Mouse (Mus musculus): Measurements from ENCODE around the gene Hnrnpd.
A peak's percentile ranks its signal among the peaks of the same experiment; 100 is the strongest.

Gene Hnrnpd

DNA sequence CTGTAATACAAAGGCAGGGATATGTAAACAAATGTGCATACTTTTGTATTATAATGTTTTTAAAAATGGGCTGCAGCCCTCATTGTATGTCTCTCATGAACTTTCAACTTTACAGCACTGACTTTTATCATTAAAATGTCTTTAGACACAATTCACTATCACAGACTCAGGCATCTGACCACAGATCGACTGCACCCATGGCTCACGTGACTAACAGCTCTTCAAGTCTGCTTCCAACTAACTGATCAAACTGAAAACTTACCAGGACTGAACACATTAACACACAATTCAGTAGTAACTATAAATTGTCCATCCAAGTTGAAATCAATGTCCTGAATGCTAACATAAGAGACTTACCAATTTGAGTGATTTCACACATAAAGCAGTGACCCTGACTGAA lies 18.8 kb downstream of the Hnrnpd start:
- no peak for DNase-seq (ENCODE audit: low read depth, low spot score)

DNA sequence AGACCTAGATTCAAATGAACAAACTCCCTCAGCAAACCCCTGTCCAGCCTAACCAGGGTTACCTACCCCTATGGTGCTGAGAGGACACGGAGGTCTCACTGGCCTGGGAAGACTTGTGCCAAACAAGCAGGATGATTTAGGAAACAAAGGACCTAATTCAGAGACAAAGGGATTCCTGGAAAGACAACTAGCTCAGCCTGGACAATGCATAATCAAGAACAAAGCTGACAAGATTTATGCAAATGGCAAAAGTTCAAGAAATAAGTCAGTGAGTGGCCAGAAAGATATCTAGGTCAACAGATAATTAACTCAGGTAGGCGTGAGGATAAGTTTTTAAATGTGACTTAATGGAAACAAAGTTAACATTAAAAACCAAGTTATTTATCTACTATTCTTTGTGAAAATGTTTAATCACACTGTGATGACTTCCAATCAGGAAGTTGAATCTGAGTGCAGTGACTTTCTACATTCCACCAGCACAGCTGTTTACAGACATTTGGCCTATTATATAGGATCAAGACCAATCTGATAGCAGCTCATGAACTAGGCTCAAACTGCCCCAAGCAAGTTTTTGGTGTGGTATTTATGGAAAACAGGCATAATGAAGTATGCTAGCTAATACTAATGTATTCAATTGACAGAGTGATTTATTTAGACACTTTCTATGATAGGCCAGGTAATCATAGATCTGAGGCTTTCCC lies 19.4 kb downstream of the Hnrnpd start:
- DNase-seq (ENCODE audit: low read depth, low spot score), result peak; percentile 17

DNA sequence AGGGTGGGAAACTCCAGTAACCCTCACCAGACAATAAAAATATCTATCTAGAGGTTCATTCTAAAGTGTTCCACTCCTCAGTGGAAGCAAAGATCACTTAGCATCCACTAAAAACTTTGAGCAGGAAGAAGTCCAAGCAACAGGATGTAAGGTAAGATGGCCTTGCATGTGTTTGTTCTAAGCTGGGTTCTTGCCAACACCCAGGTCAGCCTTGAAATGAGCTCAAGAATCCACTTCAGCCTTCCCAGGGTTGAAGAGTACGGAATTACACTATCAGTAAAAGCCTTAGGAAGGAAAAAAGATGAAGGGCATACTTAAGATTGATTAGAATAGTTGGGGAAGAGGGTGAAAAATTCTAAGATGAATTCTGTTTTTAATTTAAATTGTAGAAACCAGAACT lies 20.1 kb downstream of the Hnrnpd start:
- no peak for DNase-seq (ENCODE audit: low read depth, low spot score)

DNA sequence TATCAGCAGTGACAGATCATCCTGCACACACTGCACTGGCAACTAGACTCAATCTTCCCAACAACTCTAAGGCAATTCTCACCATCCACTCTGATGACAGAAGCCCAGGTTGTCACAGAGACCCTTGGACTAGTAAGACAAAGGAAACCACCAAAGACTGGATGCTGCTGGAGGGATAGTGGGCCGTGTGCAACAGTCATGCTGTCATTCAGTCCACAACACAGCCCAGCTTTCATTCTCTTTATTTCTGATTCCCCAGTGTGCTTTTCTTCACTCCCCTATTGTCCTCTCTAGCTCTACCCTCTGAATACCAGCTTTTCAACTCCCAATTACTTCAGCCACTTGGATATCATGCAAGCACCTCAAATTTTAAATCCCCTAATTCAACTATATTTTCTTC lies 24.9 kb downstream of the Hnrnpd start:
- no peak for DNase-seq (ENCODE audit: low read depth, low spot score)

DNA sequence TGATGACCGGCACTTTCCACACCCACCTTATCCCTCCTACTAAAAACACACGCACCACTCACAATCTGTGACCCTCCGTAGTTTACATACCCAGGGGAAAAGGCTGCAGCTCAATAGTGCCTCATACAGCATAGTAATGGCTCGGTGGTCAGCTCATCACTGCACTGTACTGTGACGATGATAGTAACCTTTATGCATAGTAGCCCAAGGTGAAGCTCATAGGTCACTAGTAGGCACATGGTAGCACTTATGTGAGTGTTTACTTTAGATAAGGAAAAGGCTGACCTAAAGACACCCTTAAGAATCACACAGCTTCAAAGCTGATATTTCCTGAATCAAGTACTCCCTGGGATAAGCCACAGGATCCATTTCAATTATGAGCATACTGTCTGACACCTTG lies 26.2 kb downstream of the Hnrnpd start:
- no peak for DNase-seq (ENCODE audit: low read depth, low spot score)

DNA sequence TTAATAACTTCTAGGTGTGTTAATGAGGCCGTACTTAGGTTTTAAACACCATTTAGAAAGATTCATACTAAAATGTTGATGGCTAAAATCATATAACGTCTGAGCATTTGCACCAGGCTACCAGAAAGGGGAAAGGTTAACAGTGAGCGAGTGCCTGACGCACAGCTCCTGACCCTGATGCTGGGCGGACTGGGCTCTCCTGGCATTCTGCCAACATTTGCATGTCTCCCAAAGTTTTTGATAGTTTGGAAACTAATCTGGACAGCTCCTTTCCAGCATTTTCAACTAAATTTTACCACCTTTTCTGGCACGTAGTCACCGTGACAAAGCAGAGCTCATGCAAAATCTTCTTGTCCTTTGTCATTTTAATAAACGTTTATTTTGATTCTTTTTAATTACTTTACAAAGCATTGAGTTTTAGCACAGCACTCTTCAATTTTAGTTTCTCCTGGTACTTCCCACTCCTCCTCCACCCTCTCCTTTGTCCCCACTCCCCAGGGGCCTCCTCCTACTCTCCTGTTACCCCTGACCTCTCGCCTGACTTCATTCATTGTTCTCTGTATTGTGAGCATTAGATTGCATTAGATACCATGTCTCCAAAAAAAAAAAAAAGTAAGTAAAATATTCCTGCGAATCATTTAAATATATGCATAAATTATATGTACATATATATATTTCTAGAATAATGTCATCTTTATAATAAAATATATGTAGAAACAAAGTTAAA lies 36.8 kb downstream of the Hnrnpd start:
- DNase-seq (ENCODE audit: low read depth, low spot score), result no peak

DNA sequence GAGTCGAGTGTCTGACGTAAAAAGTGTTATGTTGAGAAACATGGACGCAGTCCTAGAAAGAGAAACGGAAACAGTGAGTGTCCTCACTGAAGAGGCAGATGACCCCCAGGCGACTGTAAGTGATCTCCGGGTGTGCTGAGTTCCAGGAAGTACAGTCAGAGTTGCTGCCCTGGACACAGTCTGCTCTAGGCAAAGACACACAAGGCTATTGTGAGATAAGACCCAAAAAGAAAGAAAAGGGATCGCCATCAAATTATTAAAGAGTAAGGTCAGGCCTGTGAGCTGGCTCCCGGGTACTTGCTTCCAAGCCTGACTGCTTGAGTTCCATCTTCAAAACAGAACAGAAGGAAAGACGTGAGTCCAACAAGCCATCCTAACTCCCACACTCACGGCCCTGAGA lies 37.5 kb downstream of the Hnrnpd start:
- DNase-seq (ENCODE audit: low read depth, low spot score), result no peak

DNA sequence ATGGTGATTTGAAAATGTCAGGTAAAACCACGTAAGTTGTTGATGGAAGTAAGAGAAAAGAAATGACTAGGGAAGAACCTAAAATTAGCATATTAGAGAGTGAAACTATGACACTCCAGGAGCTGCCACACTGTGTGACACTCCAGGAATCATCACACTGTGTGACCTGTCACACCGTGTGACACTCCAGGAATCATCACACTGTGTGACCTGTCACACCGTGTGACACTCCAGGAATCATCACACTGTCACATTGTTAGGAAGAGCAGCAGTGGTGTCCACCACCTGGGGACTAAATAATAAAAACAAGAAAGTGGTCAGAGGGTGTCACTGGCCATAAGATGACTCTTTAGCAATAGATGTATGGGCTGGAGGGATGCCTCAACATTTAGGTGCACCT lies 39.3 kb downstream of the Hnrnpd start:
- DNase-seq (ENCODE audit: low read depth, low spot score), result no peak

DNA sequence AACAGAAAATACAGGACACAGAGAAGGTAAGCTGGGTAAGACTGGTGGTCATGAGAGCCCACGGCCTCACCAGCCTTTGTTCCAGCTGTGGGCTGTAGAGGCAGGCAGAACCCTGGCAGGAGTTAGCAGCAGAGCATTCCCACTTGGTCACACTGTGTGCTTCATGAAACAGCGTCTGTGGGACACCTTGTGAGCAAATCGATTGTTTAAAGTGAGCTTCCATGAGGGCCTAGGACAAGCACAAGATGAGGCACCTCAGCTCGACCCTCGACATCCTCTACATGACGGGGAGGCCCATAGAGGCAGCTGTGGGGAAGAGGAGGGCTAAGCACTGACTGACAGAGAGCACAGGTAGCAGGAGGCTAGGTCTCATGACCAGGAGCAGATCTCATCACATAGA lies 46.8 kb downstream of the Hnrnpd start:
- no peak for DNase-seq (ENCODE audit: low read depth, low spot score)

DNA sequence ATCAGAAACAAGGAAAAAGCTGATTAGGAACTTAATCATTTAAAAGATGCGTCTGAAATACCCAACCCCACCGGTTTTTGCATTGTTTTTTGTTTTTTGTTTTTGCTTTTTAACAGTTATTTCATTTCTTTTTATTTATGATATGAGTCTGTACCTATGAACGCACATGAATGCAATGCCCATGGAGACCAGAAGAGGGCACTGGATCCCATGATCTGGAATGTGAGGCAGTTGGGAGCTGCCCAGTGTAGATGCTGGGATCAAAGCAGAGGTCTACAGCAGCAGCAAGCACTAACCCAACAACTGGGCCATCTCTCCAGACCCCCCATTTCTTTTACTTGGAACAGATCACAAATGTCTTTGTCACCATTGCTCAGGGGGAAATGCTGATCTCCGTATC lies 50.8 kb downstream of the Hnrnpd start:
- DNase-seq (ENCODE audit: low read depth, low spot score), result peak; percentile 82

DNA sequence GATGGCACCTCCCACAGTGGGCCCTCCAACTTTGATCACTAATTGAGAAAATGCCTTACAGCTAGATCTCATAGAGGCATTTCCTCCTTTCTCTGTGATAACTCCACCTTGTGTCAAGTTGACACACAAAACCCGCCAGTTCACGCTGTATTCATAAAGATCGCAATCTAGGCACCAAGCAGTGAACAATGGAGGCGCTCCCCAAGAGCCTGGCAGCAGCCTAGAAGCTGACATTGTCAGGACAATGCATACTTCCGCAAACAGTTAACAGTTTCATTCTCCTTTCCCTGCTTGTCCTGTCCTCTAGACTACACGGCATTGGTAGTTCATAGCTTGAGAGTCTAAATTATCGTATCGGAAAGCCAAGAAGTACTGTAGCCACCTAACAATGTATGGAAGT lies 56.7 kb downstream of the Hnrnpd start:
- no peak for DNase-seq (ENCODE audit: low read depth, low spot score)

DNA sequence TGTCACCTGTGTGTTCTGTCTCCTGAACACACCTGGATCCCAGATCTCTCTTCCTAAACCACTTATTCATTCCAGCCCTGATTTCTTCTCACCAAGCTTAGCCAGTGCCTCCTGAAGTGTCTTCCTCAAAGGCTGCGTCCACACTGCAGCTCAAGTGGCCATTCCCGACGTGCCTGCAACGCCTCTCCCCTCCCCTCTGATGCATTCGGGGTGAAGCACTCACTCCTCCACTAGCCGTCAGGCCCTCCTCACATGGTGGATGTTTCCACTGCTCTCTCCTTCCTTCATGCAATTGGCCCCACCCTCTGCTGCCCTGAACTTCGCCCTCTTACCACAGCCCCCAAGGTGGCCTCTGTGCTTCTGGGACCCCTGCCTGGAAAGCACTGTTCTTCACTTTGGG lies 63.2 kb downstream of the Hnrnpd start:
- DNase-seq (ENCODE audit: low read depth, low spot score), result no peak

DNA sequence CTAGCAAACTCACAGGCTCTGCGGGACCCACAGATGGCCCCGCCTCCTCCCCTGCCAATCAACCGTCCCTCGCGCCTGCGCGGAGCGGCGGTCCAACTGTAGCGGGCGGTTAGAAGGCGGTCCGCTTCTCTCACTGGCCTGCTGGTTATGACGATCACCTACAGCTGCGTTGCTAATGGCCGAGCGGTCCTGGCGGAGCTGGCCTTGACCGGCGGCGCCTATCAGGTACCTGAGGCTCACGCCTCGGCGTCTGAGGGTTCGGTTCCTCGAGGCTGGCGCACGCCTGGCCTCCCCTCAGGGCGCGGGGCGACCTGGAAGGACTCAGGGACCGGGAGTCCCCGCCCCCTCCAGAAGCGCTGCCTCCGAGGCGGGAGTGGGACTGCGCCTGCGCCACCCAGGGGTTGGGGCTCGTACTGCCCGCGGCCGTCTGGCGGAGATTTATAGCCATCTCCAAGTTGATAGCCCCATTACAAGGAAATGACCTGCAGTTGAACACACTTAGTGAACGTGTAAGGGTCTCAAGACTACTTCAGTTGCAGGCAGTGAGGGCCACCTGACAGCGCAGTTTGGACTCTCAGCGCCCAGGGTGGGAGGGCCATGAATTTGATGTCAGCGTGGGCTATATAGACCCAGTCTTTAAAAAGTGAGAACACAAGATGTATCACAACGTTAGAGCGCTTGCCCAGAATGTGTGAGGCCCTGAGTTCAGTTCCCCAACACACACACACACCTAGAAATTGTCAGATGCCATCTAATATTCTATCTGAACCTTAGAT lies 72.4 kb downstream of the Hnrnpd start, which contains the start of gene Vamp9:
Gene Vamp9 (plus strand): TSS at position 74 of the 776 bp plus-strand sequence.
- no peak for DNase-seq (ENCODE audit: low read depth, low spot score)

Measured in 3T3-L1 (cell line).